Mouse (Mus musculus) 3T3-L1 (cell line): ENCODE results near the gene Fkbp3.
A peak's percentile ranks its signal among the peaks of the same experiment; 100 is the strongest.
"Not testable (repeated sequence)": the region's sequence is repeated elsewhere in the genome, so short reads cannot be mapped to it uniquely, and the experiment has no call there.

ENCODE experiments used
- DNase-seq: peaks from one replicate; pipeline ENCODE4 v3.0.0-alpha.2; 2015; ENCODE audit warnings: low read depth, low spot score

Gene Fkbp3

GRCm38 (mm10) chr12:65073611-65074178, at the start of gene Fkbp3:
Gene Fkbp3 (minus strand): TSS chr12:65074007.
- DNase-seq = peak; percentile 92

- no peak for DNase-seq
Observed at GRCm38 (mm10) chr12:65119451-65119850, 45.6 kb upstream of the Fkbp3 start.

GRCm38 (mm10) chr12:65118968-65119367, 45.2 kb upstream of the Fkbp3 start:
- no peak for DNase-seq

DNA sequence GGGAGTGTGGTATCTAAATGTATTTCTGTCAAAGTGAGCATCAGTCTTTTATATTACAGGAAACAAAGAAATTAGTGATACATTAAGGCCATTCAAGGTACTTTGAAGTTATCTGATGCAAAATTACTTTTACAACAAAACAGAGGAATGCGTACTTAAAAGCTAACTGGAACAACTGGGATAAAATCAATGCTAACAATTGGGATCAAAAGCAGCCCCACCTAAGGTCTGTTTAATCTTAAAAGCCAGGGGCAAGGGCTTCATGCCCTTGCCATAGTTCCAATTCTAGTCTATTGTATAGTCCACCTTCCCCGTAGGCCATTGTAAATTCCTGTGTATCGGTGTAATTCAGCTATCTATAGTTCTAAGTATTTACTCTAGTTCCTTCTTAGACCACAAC, 41.2 kb upstream of the Fkbp3 start:
- not testable (repeated sequence) for DNase-seq

GRCm38 (mm10) chr12:65113925-65114324, 40.1 kb upstream of the Fkbp3 start:
- no peak for DNase-seq

DNA sequence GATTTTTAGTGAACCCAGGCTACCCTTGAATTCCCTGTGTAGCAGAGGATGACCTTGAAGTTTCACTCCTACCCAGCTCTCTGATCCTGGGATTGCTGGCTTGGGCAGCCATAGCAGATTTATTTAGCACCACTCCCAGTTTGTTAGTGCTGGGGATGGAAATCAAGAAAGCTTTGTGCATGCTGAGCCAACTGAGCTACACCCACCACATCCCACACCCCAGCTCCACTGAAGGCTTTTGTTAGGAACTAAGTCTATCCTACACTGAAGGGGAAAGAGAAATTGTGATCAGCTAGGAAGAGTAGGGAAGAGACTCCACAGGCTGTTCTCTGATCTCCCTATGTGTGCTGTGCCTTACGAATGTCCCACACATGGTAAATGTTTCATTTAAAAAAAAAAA, 39.0 kb upstream of the Fkbp3 start:
- DNase-seq = no peak

GRCm38 (mm10) chr12:65111503-65111902, 37.7 kb upstream of the Fkbp3 start:
- no peak for DNase-seq

GRCm38 (mm10) chr12:65108746-65109145, 34.9 kb upstream of the Fkbp3 start:
- no peak for DNase-seq

- DNase-seq = no peak
Observed at GRCm38 (mm10) chr12:65076906-65077305, 3.1 kb upstream of the Fkbp3 start.

- peak; percentile 49 for DNase-seq
Observed at GRCm38 (mm10) chr12:65075733-65076310, 2.0 kb upstream of the Fkbp3 start.

GRCm38 (mm10) chr12:65075085-65075732, 1.4 kb upstream of the Fkbp3 start, which contains the start of gene Fancm:
Gene Fancm (plus strand): TSS chr12:65075603.
- peak; percentile 89 for DNase-seq

DNA sequence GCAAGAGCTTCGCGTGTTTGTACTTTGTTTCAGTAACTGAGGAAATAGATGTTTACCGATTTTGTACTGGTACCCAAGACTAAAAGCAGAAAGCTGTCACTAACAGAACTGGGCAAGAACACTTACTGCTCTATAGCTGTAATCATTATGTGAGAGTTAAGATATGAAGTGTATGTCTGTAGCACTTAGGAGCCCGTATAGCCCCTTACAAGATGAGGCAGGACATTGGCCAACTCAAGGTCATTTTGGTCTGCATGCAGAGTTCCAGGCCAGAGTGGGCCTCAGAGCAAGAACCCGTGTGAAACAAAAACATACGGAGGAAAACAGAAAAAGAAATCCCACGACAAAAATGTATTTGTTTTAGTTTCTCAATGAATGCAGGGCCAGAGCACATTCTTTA, 844 bp upstream of the Fkbp3 start:
- DNase-seq = peak; percentile 42

DNA sequence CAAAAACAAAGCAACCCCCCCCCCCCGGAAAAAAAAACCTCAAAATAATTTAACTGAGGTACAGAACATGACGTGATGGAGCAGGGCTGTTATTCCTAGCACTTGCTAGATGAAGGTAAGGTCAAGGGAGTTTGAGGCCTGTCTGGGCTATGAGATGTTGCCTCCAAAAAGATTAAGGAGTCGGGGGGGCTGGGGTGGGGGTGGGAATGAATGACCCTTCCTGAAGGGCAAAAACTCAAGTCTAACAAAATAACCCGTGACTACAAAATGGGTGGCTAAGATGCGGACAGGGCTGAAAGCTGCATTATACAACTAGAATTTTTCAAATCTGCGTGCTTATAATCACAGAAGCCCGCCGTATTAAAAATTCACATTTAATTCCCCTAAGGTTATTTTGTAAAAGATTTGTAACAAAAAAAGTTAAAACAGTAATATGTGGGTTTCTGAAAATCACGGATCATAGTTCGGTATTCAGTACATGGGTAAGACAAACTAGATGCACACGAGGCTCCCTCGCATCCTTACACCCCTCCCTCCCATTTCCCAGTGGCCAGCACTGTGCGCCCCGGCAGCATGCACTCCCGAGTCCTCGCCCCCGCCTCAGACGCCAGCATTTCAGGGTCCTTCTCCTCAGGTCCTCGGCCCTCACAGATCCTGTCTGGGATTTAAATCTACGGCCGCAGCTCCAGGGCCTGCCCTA, 746 bp downstream of the Fkbp3 start:
- no peak for DNase-seq

DNA sequence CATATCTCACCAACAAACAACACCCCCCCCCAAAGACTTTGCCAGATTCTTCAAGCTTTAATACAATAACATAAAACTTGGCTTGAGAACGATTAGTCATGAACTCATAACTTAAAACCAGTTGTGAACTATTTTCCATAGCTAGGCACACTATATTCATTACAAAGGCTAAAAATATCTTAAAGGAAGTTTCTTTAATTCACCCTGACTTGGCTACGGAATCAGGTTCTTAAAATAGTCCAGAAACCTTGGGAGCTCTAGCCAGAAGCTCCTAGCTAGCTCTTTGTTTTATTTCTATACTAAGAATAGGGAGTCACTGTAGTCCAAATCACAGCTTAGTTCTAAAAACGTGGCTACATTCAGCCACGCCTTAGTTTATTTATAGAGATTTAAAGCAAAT, 5.4 kb downstream of the Fkbp3 start:
- no peak for DNase-seq

GRCm38 (mm10) chr12:65066234-65066633, 7.6 kb downstream of the Fkbp3 start:
- no peak for DNase-seq

- peak; percentile 53 for DNase-seq
Observed at GRCm38 (mm10) chr12:65065241-65065640, 8.6 kb downstream of the Fkbp3 start.

DNA sequence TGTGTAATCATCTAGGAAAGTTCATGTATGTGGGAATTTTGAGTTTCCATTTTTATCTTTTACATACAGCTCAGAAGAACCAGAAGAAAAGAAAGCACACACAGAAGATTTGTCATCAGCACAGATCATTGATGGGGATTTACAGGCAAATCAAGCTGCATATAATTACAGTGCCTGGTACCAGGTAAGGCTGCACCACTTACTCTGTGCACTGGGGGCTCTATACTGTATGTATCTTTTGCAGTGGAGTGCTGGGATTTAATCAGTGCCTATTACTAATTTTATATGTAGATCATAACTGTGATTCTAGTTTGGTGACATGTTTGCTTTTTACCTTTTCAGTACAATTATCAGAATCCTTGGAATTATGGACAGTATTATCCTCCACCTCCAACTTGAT, 12.7 kb downstream of the Fkbp3 start:
- DNase-seq = peak; percentile 24

- no peak for DNase-seq
Observed at GRCm38 (mm10) chr12:65058203-65058602, 15.6 kb downstream of the Fkbp3 start.

GRCm38 (mm10) chr12:65048799-65049198, 25.0 kb downstream of the Fkbp3 start:
- no peak for DNase-seq

DNA sequence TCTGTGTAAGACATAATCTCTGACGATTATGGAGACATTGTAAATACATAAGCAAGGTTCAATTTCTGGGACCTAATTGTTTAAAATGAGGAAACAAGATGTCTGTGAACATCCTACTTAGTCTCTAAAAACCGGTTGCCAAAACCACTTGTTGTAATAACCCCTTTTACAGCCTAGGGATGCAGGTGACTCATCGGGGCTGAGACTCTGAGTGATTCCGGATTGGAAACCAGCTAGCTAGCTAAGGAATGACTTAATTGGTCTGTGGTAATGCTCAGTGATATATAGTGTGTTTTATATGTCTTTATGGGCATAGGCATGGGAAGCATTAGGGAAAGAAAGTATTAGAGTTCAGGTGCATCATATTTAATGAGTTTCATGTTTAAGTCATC, 36.3 kb downstream of the Fkbp3 start:
- DNase-seq = peak; percentile 86

GRCm38 (mm10) chr12:65036892-65037545, 36.8 kb downstream of the Fkbp3 start:
- DNase-seq = peak; percentile 44
